Mouse (Mus musculus) thymus, postnatal 25 days (tissue): ENCODE measurements around the gene Cptp.
A peak's percentile ranks its signal among the peaks of the same experiment; 100 is the strongest.

Experiments used
- DNase-seq: peaks from one replicate; pipeline ENCODE4 v3.0.0; 2022

The Cptp gene

DNA sequence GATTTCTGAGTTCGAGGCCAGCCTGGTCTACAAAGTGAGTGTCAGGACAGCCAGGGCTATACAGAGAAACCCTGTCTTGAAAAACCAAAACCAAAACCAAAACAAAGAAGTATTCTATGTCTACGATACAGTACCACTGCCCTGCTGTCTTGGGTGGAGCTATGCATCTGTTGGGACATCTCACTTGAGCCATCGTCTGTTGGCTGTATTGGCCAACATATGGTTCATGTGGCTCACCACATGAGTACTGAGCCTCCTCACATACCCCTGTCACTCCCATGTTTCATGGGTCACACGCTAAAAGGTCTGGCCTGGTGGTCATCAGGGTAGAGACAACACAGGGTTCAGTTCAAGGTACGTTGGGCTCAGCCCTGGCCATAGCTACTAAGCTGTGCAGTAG lies 17.1 kb upstream of the Cptp start:
- DNase-seq = no peak

DNA sequence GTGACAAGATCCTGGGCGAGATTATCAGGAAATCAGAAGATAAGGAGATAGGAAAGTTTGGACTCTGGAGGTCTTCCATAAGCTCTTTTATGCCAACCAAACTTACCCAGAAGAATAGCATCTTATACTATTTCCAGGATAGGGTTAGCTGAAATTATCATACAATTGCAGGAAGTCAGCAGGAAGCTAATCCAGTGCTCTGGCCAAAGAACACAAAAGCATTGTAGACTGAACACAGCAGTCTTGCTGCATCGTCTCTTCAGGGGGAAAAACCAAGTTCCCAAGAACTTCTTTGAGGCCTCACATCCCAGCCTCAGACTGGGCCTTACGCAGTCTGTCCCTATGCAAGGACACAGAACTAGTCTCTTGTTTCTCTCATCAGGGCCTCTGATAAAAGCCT lies 14.3 kb upstream of the Cptp start:
- no peak for DNase-seq

DNA sequence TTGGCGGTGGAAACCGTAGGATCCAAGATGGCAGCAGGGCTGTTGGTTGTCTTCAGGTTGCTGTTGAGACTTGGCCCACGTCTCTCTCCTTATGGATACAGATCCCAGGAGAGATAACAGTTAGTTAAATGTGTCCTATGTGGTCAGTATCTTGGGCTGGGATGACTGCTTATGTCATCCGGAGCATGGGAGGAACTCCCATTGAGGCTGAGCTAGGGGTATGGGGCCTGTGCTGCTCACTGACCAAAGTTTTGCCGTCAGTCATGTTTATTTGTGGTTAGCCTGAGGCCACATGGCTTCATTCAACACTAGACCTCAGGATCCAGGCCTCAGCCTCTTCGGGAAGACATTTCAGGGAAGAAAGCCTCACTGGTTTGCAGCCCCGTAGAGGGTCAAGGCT lies 2.2 kb upstream of the Cptp start:
- no peak for DNase-seq

DNA sequence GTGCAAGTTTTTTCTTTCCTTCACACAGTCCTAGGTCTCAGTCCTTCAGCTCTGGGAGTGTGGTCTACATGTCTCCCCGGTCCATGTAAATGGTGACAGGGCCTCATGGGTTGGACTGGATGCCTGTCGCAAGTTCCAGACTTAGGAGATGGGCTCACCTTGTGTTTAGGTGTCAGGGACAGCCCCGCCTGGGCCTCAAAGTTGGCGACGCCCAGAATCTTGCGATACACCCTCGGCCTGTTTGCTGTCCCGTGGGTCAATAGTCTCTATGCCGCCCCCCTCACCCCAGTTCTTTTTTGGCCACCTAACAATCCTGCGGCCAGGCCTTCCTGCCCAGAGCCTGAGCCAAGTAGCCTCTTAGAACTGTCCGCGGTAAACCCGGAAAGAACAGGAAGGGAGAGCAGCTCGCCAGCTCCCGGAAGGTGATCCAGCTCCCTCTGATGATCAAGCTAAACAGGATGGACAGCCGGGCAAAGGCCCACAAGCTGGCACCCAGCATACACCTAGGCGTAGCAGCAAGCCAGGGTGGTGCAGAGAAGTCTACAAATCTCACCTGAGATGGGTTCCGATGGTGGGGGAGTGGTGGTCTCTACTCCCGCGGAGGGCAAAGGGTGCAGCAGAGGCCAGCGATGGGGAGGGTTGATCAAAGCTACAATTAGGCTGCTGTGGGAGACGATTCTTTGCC lies 484 bp downstream of the Cptp start:
- DNase-seq = no peak

DNA sequence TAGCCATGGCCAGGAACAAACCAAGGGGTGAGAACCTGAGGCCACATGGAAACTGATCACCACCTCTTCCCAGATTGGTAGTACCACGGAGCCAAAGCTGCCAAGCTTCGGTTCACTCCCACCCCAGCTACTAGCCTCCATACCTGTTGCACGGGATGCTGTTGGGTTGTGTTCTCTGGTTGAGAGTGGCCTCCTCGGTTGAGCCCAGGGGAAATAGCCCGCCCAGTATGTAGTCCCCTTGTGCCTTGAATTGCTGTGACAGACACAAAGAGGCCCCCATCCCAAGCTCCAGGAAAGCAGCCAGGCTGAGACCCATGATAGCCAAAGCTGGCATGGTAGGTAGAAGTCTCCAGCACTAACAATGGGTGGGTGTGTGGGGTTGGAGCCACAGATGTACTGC lies 6.2 kb downstream of the Cptp start, which contains the start of gene Tas1r3:
Gene Tas1r3, minus strand, starts transcription at position 362 of the 400 bp plus-strand sequence.
- DNase-seq = no peak

DNA sequence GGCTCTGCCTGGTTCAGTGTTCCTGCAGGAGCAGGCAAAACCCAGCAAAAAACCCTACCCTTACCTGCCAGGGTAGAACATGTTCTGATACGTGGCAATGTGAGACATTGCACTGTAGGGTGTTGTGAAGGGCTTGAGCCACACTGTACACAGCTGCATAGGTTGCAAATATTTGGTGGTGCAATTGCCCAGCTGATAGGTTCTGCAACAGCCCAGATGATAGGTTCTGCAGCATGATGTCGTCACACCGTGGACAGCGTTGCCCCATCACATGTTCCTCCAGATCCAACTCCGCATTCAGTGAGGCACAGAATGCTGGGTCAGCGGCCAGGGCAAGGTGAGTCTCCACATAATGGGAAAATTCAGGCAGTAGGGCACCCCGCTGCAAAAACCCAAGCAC lies 7.5 kb downstream of the Cptp start:
- no peak for DNase-seq

DNA sequence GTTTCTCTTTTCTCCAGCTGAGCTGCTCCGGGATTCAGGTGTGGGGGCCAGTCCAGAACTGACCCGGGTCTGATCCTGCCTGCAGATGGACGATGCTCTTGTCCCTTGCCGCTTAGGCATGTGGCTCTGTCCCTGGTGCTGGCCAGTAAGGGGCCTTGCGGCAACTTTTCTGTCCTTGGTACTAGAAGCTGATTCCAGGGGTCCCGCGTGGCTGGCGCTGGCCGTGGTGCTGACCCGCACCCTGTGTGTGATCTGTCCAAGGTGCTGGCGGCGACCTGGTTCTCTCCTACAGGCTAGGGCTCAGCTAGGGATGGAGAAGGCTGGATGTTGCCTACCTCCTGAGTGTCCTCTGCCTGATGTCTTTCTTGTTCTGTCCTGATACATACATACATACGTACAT lies 9.9 kb downstream of the Cptp start:
- DNase-seq = peak; percentile 49

DNA sequence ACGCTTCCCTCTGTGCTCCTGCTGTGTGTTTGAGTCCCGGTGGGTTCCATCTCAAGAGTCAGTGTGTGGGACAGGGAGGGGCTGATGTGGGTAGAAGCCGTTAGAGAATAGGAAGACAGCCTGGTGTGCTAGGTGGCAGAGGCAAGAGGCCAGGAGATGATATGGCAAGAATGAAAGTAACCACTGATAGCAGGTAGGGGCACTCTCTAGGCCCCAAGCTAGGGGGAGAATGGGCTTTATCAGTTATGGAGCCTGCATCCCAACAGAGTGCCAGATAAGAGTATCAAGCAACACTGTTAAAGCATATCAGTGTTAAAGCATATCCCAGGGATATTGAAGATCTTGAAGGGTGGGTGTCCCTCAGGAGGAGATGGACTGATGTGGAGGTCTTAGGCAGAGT lies 12.4 kb downstream of the Cptp start:
- no peak for DNase-seq

DNA sequence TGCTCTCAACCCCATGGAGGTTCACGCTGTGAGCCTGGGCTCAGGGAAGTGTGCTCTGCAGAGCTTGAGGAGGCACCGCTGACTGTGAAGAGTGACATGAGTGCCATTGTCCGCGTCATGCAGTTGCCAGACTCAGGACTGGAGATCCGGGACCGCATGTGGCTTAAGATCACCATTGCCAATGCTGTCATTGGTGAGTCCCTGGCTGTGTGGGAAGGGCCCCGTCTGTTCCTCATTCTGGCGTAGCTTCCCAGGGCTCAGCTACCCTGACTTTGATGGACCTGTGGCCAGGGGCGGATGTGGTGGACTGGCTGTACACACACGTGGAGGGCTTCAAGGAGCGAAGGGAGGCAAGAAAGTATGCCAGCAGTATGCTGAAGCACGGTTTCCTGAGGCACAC lies 13.2 kb downstream of the Cptp start:
- DNase-seq = no peak

DNA sequence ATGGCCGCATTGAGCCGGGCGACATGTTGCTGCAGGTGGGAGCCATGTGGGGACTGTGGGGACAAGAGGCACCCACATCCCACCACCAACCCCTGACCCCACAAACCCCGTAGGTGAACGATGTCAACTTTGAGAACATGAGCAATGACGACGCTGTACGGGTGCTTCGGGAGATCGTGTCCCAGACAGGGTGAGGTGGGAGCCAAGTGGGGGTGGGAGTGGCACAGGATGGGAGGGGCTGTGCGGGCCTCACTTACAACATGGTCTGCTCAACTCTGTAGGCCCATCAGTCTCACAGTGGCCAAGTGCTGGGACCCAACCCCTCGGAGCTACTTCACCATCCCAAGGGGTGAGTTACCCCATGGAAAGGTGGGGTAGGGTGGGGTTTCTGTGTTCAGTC lies 14.2 kb downstream of the Cptp start:
- DNase-seq = no peak

DNA sequence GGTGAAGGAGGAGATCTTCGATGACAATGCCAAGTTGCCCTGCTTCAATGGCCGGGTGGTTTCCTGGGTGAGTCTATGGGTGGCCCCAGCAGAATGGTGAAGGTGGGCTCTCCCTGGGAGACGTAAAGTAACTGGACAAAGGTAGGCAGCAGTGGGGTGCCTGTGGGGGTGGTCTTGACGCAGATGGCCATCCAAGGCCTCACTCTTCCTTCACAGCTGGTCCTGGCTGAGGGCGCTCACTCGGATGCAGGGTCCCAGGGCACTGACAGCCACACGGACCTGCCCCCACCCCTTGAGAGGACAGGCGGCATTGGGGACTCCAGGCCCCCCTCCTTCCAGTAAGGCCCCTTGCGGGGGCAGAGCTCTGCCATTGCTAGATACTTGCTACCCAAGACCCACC lies 15.8 kb downstream of the Cptp start:
- no peak for DNase-seq

DNA sequence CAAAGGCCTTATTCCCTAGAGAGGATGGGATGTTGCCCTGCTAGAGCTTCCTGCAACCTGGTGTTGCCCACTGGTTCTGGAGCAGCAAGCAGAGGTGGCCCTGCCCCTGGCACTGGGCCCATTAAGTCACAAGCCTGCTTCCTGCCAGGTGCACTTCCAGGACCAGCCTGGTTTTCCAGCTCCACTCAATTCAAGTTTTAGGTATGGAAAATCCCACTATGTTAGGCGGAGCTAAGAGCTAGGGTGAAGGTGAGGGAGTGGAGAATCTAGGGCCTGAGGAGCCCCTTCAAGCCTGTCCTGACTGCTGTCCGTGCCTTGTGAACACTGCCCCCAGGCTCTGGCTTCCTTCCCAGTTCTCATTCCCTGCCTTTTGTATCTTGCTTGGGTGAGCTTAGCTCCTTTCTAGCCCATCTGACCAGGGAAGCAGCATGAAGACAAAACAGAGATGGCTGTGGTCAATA lies 17.3 kb downstream of the Cptp start:
- no peak for DNase-seq

DNA sequence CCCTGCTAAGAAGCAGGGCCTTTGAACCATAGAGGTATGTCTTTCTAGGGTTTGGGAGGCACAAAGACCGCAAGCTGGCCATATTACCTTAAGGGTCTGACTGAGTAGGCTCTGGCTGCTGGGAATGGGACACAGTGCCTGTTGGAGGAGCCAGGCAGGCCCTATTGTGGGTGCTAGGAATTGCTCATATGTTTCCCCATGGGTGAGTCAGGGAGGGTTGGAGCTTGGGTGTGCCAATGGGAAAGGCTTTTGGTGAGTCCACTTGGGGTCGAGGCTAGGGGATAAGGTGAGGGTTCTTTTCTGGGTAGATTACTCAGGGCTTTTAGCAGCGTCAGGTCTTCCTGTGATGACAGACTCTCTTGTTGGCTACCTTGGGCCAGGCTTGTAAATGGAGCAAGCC lies 17.9 kb downstream of the Cptp start:
- DNase-seq = no peak

DNA sequence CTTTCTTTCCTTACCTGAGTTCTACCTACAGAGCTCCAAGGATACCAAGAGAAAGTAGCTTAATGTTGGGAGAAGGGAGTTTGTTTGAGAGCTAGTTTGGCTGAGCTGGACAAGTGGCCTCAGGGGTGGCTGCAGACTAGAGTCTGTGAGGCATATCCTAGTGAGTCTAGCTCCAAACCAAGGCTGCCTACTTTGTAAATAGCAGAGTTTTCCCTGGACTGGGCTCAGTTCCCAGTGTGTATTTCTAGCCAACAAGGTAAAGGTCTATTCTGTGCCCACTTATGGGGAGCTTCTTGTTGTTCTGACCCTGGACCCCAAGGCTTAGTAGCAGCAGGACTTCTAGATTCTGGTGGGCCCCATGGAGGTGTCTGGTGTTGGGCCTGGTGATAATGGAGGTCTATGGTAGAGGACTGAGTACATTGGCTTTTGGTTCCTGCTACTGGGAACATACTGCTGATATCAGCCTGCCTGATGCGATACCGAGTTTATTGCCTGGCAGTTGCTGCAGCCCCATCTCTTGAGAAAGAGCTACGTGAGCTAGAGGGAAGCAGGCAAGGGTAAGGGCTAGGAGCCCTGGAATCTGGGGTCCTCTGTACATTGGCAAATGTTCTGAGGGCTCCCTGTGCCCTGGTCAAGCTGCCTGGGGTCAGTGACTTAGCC lies 19.3 kb downstream of the Cptp start:
- no peak for DNase-seq

DNA sequence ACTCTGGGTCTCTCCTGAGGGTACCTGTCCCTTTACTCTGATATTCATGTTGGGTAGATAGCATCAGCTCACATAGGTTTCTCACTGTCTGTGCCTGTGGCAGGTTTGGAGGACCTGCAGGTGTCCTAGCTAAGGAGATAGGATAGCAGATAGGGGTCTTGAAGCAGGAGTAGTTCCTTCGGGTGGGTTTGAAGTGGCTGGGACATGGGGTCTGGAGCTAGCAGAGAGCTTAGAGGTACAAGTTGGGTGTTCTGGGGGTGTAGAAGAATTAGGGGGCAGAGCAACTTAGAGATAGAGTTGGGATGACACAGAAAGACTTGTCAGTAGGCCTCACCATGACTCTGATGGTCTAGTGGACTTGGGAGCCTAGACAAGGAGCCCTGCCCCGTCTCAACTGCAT lies 19.8 kb downstream of the Cptp start:
- no peak for DNase-seq

DNA sequence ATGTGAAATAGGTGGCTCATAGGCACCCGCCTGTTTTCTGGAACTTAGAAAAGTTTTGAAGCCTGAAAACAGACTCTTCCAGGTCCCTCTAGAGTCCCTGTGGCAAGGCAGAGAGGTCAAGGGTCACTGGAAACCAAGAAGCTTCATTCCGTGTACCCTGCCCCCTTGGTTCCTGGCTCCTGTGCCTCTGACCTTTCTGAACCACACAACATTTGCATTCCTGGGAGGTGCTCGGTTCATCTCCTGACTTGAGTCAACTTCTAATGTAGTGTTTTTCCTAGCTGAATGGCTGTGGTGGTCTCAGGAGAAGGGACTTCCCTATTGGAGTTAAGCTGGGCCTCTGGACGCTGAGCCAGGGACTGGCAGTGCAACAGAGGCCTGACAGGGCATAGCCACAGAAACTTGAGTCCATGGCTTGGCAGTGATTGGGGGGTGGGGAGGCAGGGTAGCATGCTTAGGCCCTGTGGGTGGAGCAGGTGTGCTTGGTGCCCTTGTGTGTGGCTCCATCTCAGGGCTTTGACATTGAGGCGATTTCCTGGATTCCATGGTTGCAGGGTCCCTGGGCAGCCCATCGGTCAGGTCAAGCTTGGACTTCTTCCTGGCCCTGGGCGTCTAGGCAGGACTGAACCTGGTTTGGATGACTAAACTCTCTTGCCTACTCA lies 20.7 kb downstream of the Cptp start:
- DNase-seq = no peak

DNA sequence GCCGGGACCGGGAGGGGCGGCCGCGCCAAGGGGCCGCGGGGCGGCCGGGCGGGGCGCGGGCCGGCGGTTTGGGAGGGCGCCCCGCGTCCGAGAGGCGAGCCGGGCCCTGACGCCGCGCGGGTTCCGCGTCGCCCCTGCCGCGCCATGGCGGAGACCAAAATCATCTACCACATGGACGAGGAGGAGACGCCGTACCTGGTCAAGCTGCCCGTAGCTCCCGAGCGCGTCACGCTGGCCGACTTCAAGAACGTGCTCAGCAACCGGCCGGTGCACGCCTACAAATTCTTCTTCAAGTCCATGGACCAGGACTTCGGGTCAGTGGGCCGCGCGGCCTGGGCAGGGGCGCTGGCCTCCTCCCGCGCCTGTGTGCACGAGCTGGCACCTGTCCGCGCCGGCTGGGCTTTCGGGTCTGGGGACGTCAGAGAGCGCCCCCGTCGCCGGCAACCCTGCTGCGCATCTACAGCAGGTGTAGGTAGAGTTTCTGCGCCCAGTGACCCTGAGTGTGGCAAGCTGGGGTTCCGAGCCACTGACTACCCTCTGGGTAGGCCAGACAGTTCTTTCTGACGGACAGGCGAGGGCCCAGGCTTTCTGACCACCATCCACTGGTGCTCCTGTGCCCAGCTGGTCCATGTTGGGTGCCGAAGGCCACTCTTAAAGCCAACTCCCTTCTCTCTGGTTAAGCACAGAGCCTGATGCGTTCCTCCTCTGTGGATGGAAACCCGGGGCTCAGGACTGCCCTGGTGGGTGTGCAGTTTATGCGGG lies 21.5 kb downstream of the Cptp start:
- DNase-seq = peak; percentile 64

DNA sequence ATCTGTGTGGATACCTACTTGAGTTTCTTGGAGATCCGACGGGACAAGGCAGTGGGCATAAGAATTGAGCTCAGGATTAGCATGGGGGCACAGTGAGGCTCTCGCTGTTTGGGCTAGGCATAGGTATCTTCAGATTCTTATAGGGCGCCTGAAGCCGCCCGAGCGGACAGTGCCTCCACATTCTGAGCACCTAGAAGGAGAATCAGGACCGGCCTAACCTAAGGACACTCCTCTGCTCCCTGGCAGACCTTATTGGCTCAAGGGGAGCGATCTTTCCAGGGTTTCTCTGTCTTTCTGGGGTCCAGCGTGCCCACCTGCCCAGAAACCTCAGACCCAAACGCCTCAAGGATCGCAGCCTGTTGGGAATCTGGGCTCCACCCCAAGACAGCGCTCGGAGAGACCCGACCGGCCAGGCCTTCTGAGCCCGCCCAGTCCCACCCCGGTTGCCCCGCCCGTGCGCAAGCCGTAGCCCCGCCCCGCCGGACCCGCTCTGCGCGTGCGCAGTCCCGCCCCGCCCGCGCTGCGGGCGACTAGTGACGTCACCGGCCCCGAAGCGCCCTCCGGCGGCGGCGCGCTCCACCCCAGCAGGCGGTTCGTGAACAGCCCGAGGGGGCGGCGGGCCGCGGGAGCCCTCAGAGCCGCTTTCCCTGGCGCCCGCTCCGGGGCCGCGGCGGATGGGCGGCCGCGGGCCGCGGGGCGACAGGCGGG lies 22.2 kb downstream of the Cptp start, which contains the start of gene Dvl1:
Gene Dvl1, plus strand, starts transcription at position 532 of the 708 bp plus-strand sequence.
- DNase-seq = peak; percentile 97

DNA sequence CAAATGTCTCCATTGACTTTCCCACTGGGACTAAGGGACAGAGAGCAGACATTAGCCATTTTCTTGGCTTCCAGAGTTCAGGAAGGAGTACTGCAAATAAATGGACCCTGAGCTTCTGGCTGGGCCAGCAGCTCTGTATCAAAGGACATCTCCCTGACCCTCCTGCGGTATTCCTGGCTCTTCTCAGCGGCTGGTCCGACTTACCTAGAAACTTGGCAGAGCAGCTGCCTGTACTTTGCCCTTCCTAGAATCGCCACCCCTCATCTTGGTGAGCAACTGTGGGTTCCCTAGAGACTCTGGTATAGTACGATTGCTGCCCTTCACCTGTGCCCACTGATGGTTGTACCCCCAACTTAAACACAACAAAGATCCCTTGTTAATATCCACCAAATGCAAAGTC lies 26.0 kb downstream of the Cptp start:
- DNase-seq = no peak

DNA sequence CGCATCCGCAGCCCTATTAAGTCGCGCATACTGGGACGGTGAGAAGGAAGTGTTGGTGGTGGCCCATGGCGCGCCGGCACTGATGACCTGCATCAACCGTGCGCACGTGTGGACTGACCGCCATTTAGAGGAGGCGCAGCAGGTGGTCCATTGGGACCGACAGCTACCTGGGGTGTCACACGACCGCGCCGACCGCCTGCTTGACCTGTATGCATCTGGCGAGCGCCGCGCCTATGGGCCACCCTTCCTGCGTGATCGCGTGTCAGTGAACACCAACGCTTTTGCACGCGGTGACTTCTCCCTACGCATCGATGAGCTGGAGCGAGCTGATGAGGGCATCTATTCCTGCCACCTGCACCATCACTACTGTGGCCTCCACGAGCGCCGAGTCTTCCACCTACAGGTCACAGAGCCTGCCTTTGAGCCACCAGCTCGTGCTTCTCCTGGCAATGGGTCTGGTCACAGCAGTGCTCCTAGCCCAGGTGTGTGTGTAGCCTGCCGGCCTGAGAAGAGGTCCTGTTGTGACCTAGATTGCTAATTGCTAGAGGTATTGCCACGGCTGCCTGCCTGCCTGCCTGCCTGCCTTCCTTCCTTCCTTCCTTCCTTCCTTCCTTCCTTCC lies 27.5 kb downstream of the Cptp start:
- no peak for DNase-seq

DNA sequence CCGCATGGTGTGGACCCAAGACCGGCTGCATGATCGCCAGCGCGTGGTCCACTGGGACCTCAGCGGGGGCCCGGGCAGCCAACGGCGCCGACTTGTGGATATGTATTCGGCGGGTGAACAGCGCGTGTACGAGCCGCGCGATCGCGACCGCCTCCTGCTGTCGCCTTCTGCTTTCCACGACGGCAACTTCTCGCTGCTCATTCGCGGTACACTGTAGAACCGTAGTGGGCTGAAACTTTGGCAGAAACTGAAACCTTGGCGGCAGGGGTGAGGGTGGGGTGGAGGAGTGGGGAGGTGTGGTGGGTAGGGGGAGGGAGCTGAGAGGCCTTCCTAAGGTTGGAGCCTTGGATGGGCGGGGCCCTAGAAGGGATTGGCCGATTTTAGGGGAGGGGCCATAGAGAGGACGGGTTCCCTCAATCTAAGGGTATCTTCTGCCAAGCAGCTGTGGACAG lies 28.2 kb downstream of the Cptp start:
- DNase-seq = peak; percentile 71
